Mouse (Mus musculus): ENCODE data around the gene Atp6v1d.
A peak's percentile ranks its signal among the peaks of the same experiment; 100 is the strongest.

Atp6v1d gene

GRCm38 (mm10) chr12:78861496-78862253 is at the start of gene Atp6v1d, which contains the start of gene Eif2s1:
Gene Atp6v1d, minus strand, starts transcription at chr12:78861638.
Gene Eif2s1, plus strand, starts transcription at chr12:78861819.
- DNase-seq (ENCODE audit: low spot score in 2 of 2): peak; percentile 96 to 99

- peak; percentile 36 to 48 for DNase-seq (ENCODE audit: low spot score in 2 of 2)
Measured at GRCm38 (mm10) chr12:78910684-78911461, 49.4 kb upstream of the Atp6v1d start.

DNA sequence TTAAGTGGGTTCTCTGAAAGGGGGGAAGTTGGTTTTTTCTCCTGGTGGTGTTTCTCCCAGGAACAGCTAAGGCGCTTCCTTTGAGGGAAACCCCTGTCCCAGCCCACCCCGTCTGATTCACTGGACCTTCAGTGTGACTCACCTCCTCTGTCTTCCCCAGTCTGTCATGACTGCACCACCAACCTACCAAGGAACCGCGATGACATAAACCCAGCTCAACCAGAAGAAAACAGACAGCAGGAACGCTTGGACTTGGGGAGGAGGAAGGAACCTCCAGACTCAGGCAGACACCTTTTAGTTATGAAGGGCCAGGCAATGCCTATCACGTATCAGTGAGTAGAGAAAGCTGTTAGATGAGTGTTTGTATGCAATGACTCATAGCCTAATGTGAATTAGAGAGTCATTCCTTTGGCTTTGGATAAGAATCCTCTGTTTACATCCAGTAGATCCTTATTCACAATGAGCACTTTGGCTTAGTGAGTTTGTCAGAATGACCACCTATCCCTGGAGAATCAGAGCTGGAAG is 46.7 kb upstream of the Atp6v1d start:
- DNase-seq (ENCODE audit: low spot score in 2 of 2): no peak

DNA sequence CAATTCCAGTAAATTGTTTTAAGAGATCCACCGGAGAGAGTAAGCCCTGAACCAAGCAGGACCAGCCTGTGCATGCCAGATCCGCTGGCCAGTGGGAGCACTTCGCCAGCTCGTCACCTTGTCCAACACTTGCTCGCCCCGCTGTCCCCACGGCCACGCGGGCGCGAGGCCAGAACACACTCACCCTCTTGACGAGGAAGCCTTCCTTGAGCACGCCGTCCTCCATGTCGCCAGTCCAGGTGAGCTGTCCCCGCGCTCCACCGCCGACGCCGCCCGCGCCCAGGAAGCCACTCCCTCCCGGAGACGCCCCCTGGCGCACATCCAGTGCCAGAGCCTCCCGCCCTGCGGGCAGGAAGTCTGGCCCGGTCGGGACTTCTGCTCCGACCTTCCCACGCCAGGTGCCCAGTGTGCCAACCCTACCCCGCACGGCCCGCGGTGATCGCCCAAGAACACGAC is 45.3 kb upstream of the Atp6v1d start, which contains the start of gene Plek2:
Gene Plek2 (minus strand): TSS at position 258 of the 456 bp plus-strand sequence.
- DNase-seq (ENCODE audit: low spot score in 2 of 2): peak; percentile 78 to 83

DNA sequence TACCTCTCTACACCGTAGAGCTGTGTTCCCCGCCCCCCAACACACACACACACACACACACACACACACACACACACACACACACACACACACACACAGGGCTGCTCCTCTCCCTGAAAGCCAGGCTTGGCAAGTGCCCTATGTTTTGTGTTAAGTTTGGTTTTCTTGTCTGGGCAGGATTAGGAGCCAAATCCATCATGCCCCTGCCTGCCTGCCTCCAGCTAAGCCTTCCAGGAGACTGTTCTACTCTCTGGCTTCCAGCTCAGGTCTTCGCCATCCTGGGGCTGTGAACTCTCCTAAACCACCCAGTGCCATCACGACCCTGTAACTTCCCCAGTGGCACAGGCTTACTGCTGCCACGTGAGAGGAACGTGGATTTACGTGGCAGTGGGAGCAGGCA is 43.1 kb upstream of the Atp6v1d start:
- DNase-seq (ENCODE audit: low spot score in 2 of 2): peak; percentile 54 to 60

DNA sequence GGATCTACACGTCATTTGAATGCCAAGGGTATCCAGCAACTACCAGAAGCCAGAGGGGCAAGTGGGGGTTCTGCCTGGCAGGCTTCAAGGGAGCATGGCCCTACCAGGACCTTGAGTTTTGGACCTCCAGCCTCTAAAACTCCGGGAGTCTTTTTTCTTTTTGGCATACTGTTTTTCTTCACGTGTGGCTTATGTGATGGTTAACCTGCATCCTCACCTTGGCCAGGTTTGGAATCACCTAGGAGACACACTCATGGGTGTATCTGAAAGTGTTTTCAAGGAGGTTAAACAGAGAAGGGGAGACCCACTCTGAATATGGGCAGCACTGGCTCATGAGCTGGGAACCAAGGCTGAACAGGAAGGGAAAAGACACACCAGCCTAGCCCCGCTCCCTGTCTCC is 41.9 kb upstream of the Atp6v1d start:
- no peak for DNase-seq (ENCODE audit: low spot score in 2 of 2)

GRCm38 (mm10) chr12:78901467-78901866 is 40.0 kb upstream of the Atp6v1d start:
- DNase-seq (ENCODE audit: low spot score in 2 of 2): no peak

DNA sequence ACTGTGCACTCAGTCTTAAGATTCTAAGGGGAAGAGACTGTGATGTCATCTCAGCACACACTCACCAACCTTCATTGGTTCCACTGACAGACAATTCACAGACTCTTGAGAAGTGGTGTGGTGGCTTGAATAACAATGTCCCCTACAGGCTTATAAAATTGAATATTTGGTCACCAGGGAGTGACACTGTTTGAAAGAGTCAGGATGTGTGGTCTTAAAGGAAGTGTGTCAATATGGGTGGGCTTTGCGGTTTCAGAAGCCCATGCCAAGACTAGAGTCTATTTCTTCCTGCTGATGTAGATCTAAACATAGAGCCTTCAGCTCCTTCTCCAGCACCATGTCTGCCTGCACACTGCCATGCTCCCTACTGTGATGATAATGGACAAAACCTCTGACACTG is 36.4 kb upstream of the Atp6v1d start:
- DNase-seq (ENCODE audit: low spot score in 2 of 2): no peak

GRCm38 (mm10) chr12:78891149-78891548 is 29.7 kb upstream of the Atp6v1d start:
- DNase-seq (ENCODE audit: low spot score in 2 of 2): no peak

DNA sequence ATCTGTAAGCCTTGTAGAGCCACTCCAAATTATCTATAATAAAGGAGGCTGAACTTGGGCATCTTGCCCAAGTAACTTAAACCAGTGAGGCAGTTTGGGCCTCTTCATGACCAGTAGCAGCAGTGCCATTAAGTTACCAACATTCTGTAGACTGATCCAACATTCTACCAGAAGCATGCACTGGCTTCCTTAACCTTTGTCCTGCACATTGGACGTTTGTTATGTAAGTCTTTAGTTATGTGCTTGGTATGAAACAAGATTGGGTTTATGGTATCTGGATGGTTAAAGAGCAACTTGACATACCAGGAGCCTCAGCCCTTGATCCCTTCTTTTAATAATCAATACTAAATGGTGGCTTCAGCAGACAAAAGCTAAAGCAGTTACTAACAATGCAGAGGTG is 28.6 kb upstream of the Atp6v1d start:
- no peak for DNase-seq (ENCODE audit: low spot score in 2 of 2)

GRCm38 (mm10) chr12:78874581-78874980 is 13.1 kb upstream of the Atp6v1d start:
- DNase-seq (ENCODE audit: low spot score in 2 of 2): no peak

GRCm38 (mm10) chr12:78868115-78868514 is 6.7 kb upstream of the Atp6v1d start:
- DNase-seq (ENCODE audit: low spot score in 2 of 2): no peak

DNA sequence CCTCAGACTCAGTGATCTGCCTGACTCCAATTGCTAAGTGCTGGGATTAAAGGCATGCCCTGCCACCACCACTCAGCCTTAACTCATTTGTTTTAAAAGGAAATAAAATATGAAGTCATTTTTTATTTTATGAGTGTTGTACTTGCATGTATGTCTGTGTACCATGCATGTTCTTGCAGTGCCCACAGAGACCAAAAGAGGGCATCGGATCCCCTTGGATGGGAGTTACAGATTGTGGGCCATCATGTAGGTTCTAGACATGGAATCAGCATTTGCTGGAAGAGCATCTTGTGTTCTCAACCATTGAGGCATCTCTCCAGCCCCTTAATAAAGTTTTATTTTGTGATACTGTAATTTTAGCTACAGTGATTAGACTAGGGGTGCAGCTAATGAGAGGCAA is 4.0 kb upstream of the Atp6v1d start:
- no peak for DNase-seq (ENCODE audit: low spot score in 2 of 2)

DNA sequence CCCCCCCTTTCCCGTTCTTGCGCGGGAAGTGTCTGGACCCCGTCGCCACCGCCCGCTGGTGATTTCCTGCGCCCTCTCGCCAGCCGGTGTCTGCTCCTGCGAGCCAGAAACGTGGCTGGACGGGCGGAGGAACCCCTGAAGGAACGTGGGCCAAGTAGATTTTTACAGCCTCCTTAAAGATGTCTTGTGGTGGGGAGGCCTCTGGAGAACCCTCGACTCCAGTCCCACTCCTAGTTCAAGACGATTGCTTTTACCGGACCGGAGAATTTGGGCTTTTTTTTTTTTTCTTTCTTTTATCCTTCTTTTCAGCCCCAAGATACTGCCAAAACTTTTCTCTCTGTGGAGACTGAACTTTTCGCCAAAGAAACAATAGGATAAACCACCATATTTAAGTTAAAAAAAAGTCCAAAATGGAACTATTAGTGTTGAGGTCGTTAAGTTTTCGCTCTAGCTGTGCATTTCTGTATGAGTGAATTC is 854 bp upstream of the Atp6v1d start:
- DNase-seq (ENCODE audit: low spot score in 2 of 2): no peak

DNA sequence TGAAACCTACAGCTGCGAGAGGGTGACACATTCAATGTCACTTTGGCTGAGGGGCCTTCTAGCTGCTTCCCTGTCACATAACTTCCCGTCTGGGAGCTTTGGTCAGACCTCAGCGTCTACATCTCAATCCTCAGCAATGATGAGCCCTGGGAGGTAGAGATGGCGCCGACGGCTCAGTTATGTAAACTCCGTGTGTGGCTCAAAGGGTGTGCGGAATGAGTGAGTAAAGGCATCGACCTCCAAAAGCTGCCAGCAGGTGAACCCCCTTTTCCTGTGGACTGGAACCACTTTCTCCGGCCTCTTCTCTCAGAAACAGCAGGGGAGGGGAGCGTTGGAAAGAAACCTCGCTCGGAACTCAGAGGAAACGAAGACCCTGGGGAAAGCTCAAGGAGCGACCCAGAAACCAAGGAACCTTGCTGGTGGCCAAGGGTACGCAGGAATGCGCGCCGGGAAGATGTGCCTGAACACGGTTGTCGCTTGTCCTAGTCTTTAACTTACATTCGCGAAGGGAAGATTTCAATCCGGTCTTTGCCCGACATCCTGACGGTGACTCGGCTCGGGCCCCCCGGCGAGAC is 430 bp downstream of the Atp6v1d start:
- DNase-seq (ENCODE audit: low spot score in 2 of 2): peak in 1 of 2 experiments; percentile 19

- DNase-seq (ENCODE audit: low spot score in 2 of 2): peak; percentile 19 to 42
Measured at GRCm38 (mm10) chr12:78848246-78848645, 13.2 kb downstream of the Atp6v1d start.

DNA sequence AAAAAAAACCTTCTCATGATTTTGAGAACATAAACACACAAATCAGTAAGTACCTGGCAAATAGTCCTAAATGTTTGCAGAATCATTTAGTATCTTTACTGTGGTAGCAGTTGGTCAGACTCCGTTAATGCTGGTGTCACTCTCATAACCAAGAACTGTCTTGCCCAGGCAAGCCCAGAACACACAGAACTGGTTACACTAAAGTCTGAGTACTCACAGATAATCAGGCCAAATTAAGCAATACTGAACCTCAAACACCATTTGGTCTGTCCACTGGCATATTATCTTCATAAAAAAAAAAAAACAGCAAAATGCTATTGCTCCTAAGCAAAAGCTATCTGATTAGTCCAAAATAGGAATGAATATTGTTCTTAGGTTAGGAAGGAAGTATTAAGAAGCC is 19.0 kb downstream of the Atp6v1d start:
- peak; percentile 31 to 39 for DNase-seq (ENCODE audit: low spot score in 2 of 2)

DNA sequence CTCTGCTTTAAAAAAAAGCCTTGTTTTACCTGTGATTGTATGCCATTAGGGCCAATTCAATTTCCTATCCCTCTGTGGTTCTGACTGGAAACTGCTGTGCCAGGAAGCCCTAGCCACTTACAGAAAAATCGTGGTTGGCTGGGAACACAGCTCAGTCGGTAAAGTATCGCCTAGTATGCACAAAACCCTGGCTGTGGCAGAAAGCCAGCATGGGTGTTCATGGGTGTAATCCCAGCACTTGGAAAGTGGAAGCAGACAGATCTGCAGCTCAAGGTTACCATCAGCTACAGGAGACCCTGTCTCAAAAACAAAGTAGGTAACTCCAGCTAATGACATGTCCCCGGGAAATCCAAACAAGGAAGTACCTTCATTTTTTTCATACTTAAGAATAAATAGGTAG is 21.5 kb downstream of the Atp6v1d start:
- no peak for DNase-seq (ENCODE audit: low spot score in 2 of 2)

- DNase-seq (ENCODE audit: low spot score in 2 of 2): no peak
Measured at GRCm38 (mm10) chr12:78834496-78834895, 26.9 kb downstream of the Atp6v1d start.

DNA sequence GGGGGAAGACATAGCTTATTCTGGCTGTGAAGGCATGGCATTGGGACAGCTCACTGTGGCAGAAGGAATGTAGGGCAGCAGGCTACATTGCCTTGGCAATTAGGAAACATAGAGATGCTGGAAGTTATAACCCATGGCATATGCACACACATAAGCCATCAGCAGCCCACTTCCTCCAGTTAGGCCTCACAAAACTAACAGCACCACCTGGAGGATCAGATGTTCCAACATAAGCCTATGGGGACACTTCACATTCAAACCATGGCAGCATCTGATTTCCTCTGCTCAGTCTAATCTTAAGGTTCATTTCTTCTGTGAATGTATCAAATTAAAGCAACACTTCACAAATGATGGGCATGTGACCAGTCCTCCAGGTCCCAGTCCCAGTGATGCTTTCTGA is 47.0 kb downstream of the Atp6v1d start:
- no peak for DNase-seq (ENCODE audit: low spot score in 2 of 2)

DNA sequence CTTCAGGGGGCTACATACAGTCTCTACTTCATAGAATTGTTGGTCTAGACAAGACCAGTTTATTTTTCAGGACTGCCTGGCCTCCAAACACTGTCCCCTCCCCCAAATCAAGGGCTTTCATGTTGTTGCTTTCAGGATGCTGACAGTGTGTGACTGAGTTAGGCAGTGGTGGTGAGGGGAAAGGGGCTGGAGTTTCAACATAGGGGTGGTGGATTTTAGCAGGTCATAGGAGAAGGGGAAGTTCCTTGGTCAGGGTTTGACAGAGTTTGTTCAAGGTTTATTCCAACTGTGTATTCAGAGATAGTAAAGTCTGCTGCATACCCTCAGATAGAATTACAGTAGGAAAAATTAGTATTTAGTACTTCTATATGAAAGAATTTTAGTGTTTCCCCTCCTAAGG is 59.6 kb downstream of the Atp6v1d start:
- no peak for DNase-seq (ENCODE audit: low spot score in 2 of 2)

GRCm38 (mm10) chr12:78800036-78800435 is 61.4 kb downstream of the Atp6v1d start:
- DNase-seq (ENCODE audit: low spot score in 2 of 2): no peak
